ENCODE assay signal across 15 mouse cellular contexts in the genomic region with DNA sequence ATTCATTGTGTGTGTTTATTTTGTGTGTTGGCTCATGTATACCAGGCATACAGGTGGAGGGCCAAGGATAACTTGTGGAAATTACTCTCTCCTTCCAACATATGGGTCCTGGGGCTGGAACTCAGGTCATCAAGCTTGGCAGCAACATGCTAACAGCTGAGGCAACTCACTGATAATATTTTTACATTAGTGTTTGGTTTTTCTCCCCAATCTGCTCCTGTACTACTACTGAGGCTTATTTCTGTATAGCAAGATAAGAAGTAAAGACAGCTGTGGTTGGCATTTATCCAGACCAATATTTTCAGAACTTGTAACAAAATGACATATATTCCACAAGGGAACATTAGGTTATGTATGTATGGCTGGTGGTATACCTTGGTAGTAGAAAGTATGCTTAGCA.
"Had no signal": no experiment of that assay in that cellular context is flagged by ENCODE, and none has a peak within 500 bp of the region (broad histone marks: within the 10 kb centered on the region; RNA-seq: fewer than 3 reads in every experiment).

No protein-coding gene starts in this region.

- H3K4me1 ChIP-seq: limb, embryonic 13.5 days; midbrain, embryonic 10.5 days; neural tube, embryonic 15.5 days had no signal

- H3K9ac ChIP-seq: limb, embryonic 13.5 days; neural tube, embryonic 15.5 days had no signal

- H3K4me3 ChIP-seq: layer of hippocampus, adult 2 months; limb, embryonic 13.5 days; midbrain, embryonic 10.5 days; myocyte; neural tube, embryonic 15.5 days had no signal

- H3K36me3 ChIP-seq: midbrain, embryonic 10.5 days; neural tube, embryonic 15.5 days had no signal

- H3K27me3 ChIP-seq: limb, embryonic 13.5 days; neural tube, embryonic 15.5 days had no signal

- H3K4me2 ChIP-seq: limb, embryonic 13.5 days; neural tube, embryonic 15.5 days had no signal

- H3K27ac ChIP-seq: layer of hippocampus, adult 2 months; limb, embryonic 13.5 days; midbrain, embryonic 10.5 days; neural tube, embryonic 15.5 days had no signal

- H3K9me3 ChIP-seq: limb, embryonic 13.5 days; midbrain, embryonic 10.5 days; neural tube, embryonic 15.5 days had no signal

- DNase-seq: kidney, adult 11 months; kidney, postnatal 10 days; kidney, postnatal 4 days; left cerebral cortex, postnatal 4 days; lung, adult 18-20 months; midbrain, embryonic 14.5 days; right cerebral cortex, postnatal 4 days; spleen, adult 18-20 months; thymus, adult 18-20 months; thymus, postnatal 14 days had no signal
